Mouse (Mus musculus) hindbrain, embryonic 11.5 days (tissue): ENCODE data around the gene Itprip. TPM values are rescaled to one million over a fixed set of nuclear protein-coding genes. Genes with fewer than 3 reads are reported as not detected.

ENCODE experiments used
- ATAC-seq: fragments of 200-750 bp; cut with Nextera tagmentation; 2 replicates; pipeline ENCODE4 v1.8.0; 2017; ENCODE audit warnings: mild to moderate bottlenecking, moderate TSS enrichment, moderate library complexity; ENCODE audit not compliant: low FRiP score
- DNase-seq: peaks from one replicate; pipeline ENCODE4 v3.0.0-alpha.2; 2015; ENCODE audit warnings: low spot score
- H3K27ac ChIP-seq: fragments of 300-500 bp; sonication (generic); 2 replicates; pipeline ENCODE4 v1.5.1; 2014; ENCODE audit warnings: mild to moderate bottlenecking, low read depth, low read length
- H3K27me3 ChIP-seq: fragments of 300-500 bp; sonication (generic); 2 replicates; pipeline ENCODE4 v1.6.1; 2014; ENCODE audit warnings: mild to moderate bottlenecking, low read length, moderate library complexity, mixed read lengths; ENCODE audit not compliant: control insufficient read depth, insufficient read depth
- H3K36me3 ChIP-seq: fragments of 300-500 bp; sonication (generic); 2 replicates; pipeline ENCODE4 v1.6.1; 2014; ENCODE audit warnings: mild to moderate bottlenecking, low read length, moderate library complexity, mixed read lengths; ENCODE audit not compliant: control insufficient read depth, insufficient read depth
- H3K4me1 ChIP-seq: fragments of 300-500 bp; sonication (generic); replicated peaks from 2 replicates; pipeline ENCODE4 v1.6.1; 2014; ENCODE audit warnings: low read length, mixed read lengths; ENCODE audit not compliant: control insufficient read depth, insufficient read depth
- H3K4me2 ChIP-seq: fragments of 300-500 bp; sonication (generic); replicated peaks from 2 replicates; pipeline ENCODE4 v1.6.1; 2014; ENCODE audit warnings: mild to moderate bottlenecking, low read depth, low read length
- H3K4me3 ChIP-seq: fragments of 300-500 bp; sonication (generic); 2 replicates; pipeline ENCODE4 v1.5.1; 2014; ENCODE audit warnings: low read depth, low read length
- H3K9ac ChIP-seq: fragments of 300-500 bp; sonication (generic); 2 replicates; pipeline ENCODE4 v1.6.1; 2014; ENCODE audit warnings: low read depth, low read length
- H3K9me3 ChIP-seq: fragments of 300-500 bp; sonication (generic); 2 replicates; pipeline ENCODE4 v1.6.1; 2016; ENCODE audit warnings: low read length; ENCODE audit not compliant: control insufficient read depth
- WGBS: fragments of 180-500 bp; shearing (Covaris S2); extraction: QIAGEN DNeasy Blood & Tissue Kit; methylation state at CpG from one replicate; pipeline ENCODE4 v1.1.7; 2014; 5-methylcytosine and 5-hydroxymethylcytosine counted together
- polyA plus RNA-seq: library from polyadenylated mRNA; unstranded; fragments of >200 nt; fragmentation: Nextera tagmentation; extraction: Ambion mirVana; gene quantifications from 2 replicates; pipeline ENCODE4 v1.2.1, GENCODE M21; 2014

Gene Itprip
- polyA plus RNA-seq = 10.0 and 12.2 TPM in 2 replicates

DNA sequence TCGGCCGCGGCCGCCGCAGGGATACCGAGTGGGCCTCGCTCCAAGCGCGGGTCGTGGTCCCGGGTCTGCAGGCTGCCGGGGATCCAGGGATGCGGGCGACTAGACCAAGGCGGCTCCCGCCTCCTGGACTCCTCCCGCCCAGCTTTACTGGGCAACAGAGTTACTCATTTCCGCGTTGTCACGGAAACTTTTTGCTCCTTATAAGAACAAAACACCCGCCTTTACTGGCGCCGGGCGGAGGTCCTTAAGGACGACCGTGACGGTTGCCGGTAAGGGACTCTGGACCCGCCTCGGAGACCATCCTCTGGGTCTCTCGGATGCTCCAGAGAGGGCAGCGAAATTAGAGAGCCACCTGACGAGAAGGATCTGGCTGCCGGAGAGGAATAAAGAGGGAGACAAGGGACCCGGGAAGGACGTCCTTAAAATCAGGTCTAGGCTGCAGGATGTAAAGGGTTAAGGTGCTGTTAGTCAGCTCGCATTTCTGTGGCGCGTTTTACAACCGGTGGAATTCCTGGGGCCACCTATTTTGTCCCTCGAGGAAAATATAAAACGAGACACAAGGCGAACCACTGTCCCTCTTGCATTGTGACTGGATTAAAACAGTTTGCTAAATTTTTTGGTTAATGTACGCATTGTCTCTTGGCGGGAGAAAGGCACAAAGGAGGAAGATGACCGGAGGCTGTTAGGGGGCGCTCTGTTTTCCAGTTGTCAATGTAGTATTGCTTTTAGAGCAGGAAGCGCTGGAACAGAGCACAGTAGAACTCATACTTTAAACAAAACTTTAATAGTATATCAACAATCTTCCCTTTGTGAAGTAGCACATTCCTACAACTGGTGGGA is at the start of gene Itprip, which contains the start of gene Cfap43:
Gene Itprip (minus strand): TSS at position 174 of the 840 bp plus-strand sequence.
Gene Cfap43 (minus strand): TSS at position 162 of the 840 bp plus-strand sequence.
- Histone ChIP-seq H3K27me3 (no peaks in the 10 kb centered on the region), H3K36me3 (no peaks in the 10 kb centered on the region), H3K4me2 (peak within 1 kb of the TSS; percentile 76), H3K4me1 (peaks cover 13% of the 10 kb centered on the region), H3K9me3 (no peaks in the 10 kb centered on the region), H3K4me3 (peak within 1 kb of the TSS; percentile 73), H3K9ac (peak within 1 kb of the TSS; percentile 78), H3K27ac (peak within 1 kb of the TSS; percentile 79)
- under 1% methylated on average over 48 of the region's 48 CpGs for WGBS
- DNase-seq = peak; percentile 87
- peak; percentile 74 for ATAC-seq

DNA sequence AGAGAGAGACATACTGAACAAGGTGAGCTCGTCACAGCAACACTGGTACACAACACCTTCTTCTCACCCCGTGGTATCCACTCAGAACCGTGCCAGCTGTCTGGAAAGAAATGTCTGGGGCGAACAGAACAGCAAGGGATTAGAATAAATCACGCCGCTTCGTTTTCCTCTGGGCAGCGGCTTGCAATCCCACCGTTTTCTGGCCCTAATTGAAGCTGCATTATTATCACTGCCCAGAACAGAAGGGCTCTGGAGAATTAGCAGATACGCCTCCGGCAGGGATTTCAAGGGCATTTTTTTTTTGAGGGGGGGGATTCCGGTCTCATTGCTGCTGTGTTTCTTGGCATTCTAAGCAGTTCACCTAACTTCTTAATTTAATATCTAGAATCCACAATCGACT is 39.1 kb upstream of the Itprip start:
- Histone ChIP-seq H3K4me1 (no peaks in the 10 kb centered on the region), H3K27me3 (no peaks in the 10 kb centered on the region), H3K9ac (no peak overlapping the region), H3K27ac (no peak overlapping the region), H3K9me3 (no peaks in the 10 kb centered on the region), H3K36me3 (no peaks in the 10 kb centered on the region), H3K4me3 (no peak overlapping the region), H3K4me2 (no peak overlapping the region)
- ATAC-seq = no peak
- no peak for DNase-seq
- WGBS = 76% methylated on average over 13 of the region's 13 CpGs

DNA sequence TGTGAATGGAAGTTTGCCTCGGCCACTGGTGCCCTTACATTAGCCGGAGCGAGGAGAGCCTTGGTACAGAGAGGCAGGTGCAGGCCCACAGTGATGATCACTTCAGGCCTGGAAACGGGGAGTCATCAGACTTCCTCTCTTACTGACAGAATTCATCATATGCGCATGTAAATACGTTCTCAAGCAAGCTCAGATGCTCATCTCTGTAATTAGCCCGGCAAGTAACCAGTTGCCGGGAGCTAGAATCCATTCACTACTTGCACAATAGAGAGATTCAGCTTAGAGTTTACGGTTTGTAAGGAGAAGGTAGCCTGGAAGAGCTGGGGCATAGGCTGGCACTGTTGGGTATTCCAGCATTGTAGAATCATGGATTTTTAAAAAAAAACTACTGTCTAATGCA is 34.1 kb upstream of the Itprip start:
- Histone ChIP-seq H3K4me1 (no peaks in the 10 kb centered on the region), H3K27ac (no peak overlapping the region), H3K27me3 (no peaks in the 10 kb centered on the region), H3K36me3 (no peaks in the 10 kb centered on the region), H3K4me2 (no peak overlapping the region), H3K4me3 (no peak overlapping the region), H3K9ac (no peak overlapping the region), H3K9me3 (no peaks in the 10 kb centered on the region)
- no peak for ATAC-seq
- no peak for DNase-seq
- WGBS = 63% methylated on average over 9 of the region's 9 CpGs

DNA sequence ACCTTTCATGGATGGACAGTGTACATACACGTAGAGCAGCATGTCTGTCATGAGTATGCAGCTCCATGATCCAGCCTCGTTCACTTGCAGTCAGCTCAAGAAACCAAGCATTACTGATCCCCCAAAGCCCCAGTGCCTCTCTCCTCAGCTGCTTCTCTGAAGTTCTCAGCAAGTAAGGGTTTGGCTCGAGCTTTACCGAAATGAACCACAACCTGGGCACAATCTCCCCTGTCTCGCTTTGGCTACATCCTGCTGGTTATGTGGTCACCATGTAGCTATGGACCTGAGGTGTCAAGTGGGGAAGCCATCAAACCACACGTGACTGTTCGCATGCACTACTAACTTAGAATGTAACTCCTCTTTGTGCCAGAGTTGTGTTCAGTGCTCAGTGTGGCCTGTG is 31.8 kb upstream of the Itprip start:
- no peaks in the 10 kb centered on the region for H3K27me3 ChIP-seq
- 90% methylated on average over 7 of the region's 7 CpGs for WGBS
- no peak overlapping the region for H3K4me3 ChIP-seq
- H3K4me1 ChIP-seq = no peaks in the 10 kb centered on the region
- H3K36me3 ChIP-seq = no peaks in the 10 kb centered on the region
- H3K4me2 ChIP-seq = no peak overlapping the region
- ATAC-seq = no peak
- no peak for DNase-seq
- no peak overlapping the region for H3K9ac ChIP-seq
- H3K9me3 ChIP-seq = no peaks in the 10 kb centered on the region
- no peak overlapping the region for H3K27ac ChIP-seq

DNA sequence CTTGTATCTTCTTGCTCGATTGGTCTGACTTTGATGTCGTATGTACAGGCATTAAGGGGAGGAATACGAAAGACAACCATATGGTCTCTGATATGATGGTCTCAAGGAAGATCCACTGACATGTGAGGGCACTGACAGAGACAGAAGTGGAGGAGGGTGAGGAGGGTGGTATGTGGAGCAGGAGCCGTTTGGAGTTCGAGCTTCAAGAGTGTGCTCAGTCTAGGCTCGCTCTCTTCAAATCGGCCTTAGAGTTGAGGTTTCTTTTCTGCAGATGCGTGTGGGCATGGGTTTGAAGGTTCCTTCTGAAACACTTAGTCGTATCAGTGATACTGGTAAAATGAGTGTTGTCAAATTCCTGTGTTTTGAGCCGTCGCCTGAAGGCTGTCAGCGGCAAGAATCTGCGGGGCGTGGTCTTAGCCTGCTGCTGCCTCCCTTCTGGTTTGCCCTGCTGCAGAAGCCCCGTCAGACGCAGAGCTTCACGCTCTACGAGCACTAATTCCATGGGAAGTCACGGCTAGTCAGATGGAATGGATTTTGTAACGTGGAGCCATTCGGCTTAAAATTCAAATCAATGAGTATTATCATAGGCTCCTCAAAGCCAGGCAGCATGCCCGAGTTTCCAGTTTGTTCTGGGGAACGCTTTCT is 27.8 kb upstream of the Itprip start:
- ATAC-seq (no peak), DNase-seq (peak; percentile 34)
- Histone ChIP-seq H3K4me2 (no peak overlapping the region), H3K36me3 (no peaks in the 10 kb centered on the region), H3K27me3 (no peaks in the 10 kb centered on the region), H3K4me1 (no peaks in the 10 kb centered on the region), H3K9ac (no peak overlapping the region), H3K9me3 (no peaks in the 10 kb centered on the region), H3K27ac (no peak overlapping the region), H3K4me3 (no peak overlapping the region)
- 58% methylated on average over 23 of the region's 23 CpGs for WGBS

DNA sequence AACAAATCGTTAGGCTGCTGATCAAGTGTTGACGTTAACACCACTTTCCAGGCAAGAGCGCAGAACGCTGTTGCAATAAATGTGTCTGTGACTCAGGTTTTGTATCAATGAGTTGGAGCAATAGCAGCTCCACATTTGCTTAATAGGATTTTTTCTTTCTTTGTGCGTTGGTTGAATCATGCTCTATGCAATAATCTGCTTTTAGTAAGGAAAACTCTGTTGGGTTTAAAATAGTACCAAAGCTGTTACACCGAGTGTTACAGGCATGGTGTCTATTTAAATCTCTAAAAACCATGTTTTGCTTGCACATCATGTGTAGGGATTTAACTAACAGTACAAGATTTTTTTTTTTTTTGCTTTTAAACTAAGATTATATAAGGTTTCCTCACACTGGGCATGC is 20.3 kb upstream of the Itprip start:
- H3K9ac ChIP-seq = no peak overlapping the region
- no peak overlapping the region for H3K27ac ChIP-seq
- H3K4me2 ChIP-seq = no peak overlapping the region
- DNase-seq = no peak
- H3K4me3 ChIP-seq = no peak overlapping the region
- no peaks in the 10 kb centered on the region for H3K36me3 ChIP-seq
- WGBS = 89% methylated on average over 6 of the region's 6 CpGs
- ATAC-seq = no peak
- H3K27me3 ChIP-seq = no peaks in the 10 kb centered on the region
- H3K9me3 ChIP-seq = no peaks in the 10 kb centered on the region
- 0 out of 2 replicates have a peak, but pooled peaks cover 4% of the 10 kb centered on the region for H3K4me1 ChIP-seq

DNA sequence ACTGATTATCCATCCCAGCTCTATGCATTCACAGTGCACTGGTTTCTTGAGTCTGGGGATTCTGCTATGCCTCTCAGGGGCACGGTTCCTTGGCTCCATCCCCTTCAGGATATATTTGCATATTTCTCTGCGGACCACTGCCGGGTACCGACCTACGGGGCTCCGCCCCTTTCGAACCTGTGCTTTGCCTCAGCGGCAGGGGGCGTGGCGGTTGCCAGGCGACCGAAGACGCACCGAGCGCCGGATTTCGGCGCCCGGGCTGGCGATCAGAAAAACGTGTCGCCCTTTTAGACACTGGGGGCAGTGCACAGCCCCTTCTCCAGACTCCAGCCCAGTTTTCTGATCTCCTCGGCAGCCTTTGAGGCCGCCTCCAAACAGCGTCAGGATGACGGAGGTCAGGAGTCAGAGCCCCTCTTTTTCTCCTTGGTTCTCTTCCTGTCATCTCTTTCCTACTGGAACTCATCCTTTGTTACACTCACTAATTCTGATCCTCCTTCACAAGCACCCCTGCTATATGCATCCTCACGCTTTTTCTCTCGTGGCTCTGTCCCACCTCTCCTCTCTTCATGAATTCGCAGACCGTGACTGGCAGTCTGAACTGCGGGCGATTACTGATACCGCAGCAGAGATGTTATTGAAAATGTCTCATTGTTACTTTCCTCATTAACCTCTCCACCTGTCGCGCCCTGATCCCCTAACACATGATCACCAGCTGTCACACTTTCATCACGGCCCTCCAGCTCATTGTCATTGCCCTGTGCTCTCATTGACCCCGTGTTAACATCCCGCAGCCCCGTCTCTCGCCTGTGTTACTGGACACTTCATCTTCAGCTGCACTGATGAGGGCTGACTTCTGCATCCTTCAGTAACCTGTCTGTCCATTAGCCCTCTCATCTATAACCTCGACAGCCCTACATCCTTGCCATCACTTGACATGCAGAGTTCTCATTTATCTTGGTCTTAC is 18.6 kb upstream of the Itprip start, which contains the start of gene Cfap58:
Gene Cfap58 (plus strand): TSS at position 233 of the 964 bp plus-strand sequence.
- peak; percentile 94 for ATAC-seq
- 0 out of 2 replicates have a peak, but pooled peaks cover 4% of the 10 kb centered on the region for H3K4me1 ChIP-seq
- H3K4me2 ChIP-seq = peak within 1 kb of the TSS; percentile 54
- 4% methylated on average over 41 of the region's 41 CpGs for WGBS
- no peaks in the 10 kb centered on the region for H3K36me3 ChIP-seq
- peak within 1 kb of the TSS; percentile 32; the same call in 1 of the 2 replicates for H3K9ac ChIP-seq
- DNase-seq = peak; percentile 92
- H3K27ac ChIP-seq = no peak within 1 kb of the TSS
- H3K4me3 ChIP-seq = peak within 1 kb of the TSS; percentile 1; the same call in 1 of the 2 replicates
- no peaks in the 10 kb centered on the region for H3K9me3 ChIP-seq
- no peaks in the 10 kb centered on the region for H3K27me3 ChIP-seq

DNA sequence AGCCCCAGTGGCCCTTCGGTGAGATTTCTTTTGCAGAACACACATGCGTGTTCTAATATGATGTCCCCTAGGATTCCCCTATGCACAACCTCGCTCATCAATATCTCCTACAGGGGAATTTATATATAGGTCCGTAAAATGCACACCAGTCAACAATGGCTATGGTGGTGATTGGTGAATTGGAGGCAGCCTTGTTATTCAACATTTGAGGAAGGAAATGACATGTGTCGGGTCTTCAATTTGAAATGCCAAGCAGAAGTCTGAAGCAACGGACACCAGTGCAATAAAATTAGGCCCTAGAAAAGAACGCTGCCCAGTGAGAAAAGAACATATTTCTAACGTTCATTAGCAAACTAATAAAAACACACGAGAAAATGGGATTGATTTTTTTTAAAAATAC is 17.8 kb upstream of the Itprip start:
- WGBS = 63% methylated on average over 9 of the region's 9 CpGs
- H3K27ac ChIP-seq = no peak overlapping the region
- ATAC-seq = no peak
- no peaks in the 10 kb centered on the region for H3K27me3 ChIP-seq
- H3K4me3 ChIP-seq = no peak overlapping the region
- H3K4me1 ChIP-seq = 0 out of 2 replicates have a peak, but pooled peaks cover 4% of the 10 kb centered on the region
- H3K36me3 ChIP-seq = no peaks in the 10 kb centered on the region
- H3K9me3 ChIP-seq = no peaks in the 10 kb centered on the region
- no peak overlapping the region for H3K9ac ChIP-seq
- DNase-seq = no peak
- H3K4me2 ChIP-seq = peak overlapping the region; percentile 54; the same call in 1 of the 2 replicates
